Mouse (Mus musculus) CD4-positive naive resting alpha-beta T cell, adult 76 days (primary cell): ENCODE measurements around the gene Chrnb2. TPM values are rescaled to one million over a fixed set of nuclear protein-coding genes. Genes with fewer than 3 reads are reported as not detected.

Source experiments
- total RNA-seq: library from RNA; stranded (reverse); gene quantifications from one replicate; pipeline ENCODE4 v1.2.4, GENCODE M21; 2023

Chrnb2 gene
- 3.0 TPM for total RNA-seq

GRCm38 (mm10) chr3:89764119-89764724 lies at the start of gene Chrnb2:
Chrnb2 (minus strand) TSS chr3:89764632.

DNA sequence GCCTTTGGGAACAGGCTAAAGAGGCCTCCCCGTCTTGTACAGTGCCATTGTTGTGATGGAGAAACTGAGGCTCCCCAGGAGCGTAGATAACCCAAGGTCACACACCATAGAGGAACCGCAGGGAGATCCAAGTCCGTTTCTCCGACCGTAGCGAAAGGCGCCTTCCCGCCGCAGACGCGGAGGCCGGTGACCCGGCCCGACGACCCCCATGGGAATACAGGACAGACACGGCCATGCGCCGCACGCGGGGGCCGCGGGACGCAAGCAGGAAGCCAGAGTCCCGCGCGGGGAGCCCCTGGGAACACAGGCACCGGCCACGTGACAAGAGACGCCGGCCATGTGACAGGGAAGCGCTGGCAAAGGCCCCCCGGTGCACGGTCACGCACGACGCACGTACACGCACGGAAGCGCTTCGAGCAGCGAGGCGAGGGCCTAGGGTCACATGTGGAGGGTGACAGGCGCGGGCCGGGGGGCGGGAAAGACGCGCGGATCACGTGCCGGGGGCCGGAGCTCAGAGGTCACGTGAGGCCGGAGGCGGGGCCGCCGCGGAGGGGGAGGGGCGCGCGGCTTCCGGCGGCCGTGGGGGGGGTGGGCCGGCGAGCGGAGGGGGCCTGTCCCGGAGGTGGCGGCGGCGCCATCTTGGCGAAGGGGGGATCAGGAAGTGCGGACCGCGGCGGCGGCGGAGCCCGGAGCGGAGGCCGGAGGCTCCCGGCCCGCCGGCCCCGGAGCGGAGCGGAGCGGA lies 8.7 kb upstream of the Chrnb2 start, which contains the start of gene Ube2q1:
Ube2q1 (plus strand) TSS at position 649 of the 742 bp plus-strand sequence.

GRCm38 (mm10) chr3:89714359-89715206 lies 49.8 kb downstream of the Chrnb2 start, which contains the start of gene Adar:
Adar (plus strand) TSS chr3:89715022.

Other genes with a start within 250 kb of the Chrnb2 start
- gene Kcnn3, start 244.5 kb downstream of the Chrnb2 start, total RNA-seq: not detected
- 140 TPM for gene Adar, start 49.6 kb downstream of the Chrnb2 start, total RNA-seq
- 74.9 TPM for gene Ube2q1, start 9.0 kb upstream of the Chrnb2 start, total RNA-seq
- gene She, start 66.7 kb upstream of the Chrnb2 start, total RNA-seq: 1.3 TPM
- 147 TPM for gene Il6ra, start 148.6 kb upstream of the Chrnb2 start, total RNA-seq
- 109 TPM for gene Atp8b2, start 198.9 kb upstream of the Chrnb2 start, total RNA-seq
- gene Hax1, start 234.1 kb upstream of the Chrnb2 start, total RNA-seq: 58.9 TPM